Mouse (Mus musculus) spleen, postnatal 14 days (tissue): ENCODE measurements around the gene Ankef1.

Source experiments
- DNase-seq, 2 experiments: peaks; one replicate each; pipeline ENCODE4 v3.0.0; 2021 to 2022; ENCODE audit warnings: low spot score in 2 of 2

Gene Ankef1

DNA sequence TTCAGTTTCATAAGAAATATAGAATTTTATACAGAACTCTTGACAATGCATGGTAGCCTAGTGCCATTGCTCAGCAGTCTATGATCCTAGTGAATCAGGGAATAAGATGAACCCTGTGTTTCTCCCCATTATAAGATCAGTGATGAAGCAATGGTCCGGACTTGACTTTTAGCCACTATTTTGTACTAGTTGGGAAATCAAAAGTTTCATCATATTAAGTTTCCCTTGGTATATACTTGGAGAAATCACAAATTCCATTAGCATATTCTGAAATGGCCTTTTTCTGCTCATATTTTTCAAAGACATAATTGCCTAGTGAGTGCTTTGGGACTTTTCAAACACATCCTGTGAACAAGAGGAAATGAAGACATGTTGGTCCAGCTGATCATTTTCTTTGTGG is at the start of gene Ankef1:
TSS of gene Ankef1 (plus strand) at position 260 of the 400 bp plus-strand sequence.
- DNase-seq, result no peak

DNA sequence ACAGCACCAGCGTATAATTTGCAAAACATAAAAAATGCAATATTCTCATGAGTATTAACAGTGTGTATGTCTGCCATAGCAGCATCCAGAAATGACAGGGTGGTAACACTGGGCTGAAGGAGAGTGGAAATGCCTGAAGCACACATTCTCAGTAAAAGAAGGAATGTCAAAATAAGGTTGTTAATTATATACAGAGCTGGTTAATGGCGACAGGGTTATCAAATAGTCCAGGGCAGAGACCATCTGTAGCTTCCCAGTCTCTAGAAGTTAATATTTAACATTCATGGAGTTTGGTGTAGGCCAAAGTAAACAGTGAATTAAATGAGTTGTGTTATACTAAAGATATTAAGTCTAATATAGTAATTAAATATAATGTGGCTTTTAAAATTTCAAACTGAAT is 45.2 kb upstream of the Ankef1 start:
- DNase-seq, result no peak

DNA sequence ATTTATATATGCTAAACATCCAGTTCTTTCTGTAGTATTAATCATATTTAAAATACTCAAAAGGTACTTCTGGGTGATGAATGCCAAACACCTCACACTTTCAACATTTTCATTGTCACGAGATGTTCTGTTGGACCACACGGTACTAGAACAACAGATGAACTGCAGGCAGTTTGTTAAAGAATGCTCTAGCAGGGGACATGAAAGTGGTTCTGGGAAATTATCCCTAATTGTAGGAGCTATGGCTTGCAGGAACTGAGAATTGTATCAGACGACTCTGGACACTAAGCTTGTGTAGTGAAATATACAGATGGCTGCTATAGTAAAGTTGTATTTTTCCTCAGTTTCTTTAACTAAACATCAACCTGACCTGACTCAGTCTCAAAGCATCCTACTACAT is 44.8 kb upstream of the Ankef1 start:
- no peak for DNase-seq

DNA sequence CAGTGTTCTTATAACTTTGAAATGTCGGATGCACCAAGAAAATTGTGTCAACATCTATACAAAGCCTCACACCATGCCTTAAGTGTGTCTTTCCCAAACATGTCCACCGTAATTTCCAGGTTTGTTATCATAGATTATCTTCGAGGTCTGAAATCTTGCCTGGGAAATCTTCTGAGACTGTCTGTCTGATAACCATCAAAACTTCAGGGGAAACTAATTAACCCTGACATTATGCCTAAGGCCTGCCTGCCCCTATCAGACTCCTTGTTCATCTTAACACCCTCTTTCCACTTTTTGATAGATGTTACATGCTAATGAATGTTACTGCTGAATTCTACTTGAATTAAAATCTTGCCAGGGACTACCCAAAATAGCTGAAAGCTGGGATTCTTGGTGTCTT is 24.1 kb upstream of the Ankef1 start:
- no peak for DNase-seq

DNA sequence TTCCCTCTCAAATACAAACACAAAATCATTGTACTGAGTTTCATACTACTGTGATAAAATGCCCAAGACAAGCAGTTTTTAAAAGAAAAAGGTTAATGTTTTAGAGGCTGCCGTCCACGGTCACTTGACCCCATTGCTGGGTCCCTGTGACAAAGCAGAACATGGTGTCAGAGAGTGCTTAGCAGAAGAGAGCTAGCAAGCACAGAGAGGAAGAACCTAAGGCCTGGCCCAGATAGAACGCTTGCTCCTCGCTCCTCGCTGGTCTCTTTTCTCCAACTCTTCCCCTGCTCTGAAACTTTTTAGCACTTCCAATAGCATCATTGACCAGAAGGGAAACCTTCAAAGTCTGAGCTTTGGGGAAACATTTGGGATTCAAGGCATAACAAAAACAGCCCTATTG is 19.4 kb upstream of the Ankef1 start:
- DNase-seq, result no peak

DNA sequence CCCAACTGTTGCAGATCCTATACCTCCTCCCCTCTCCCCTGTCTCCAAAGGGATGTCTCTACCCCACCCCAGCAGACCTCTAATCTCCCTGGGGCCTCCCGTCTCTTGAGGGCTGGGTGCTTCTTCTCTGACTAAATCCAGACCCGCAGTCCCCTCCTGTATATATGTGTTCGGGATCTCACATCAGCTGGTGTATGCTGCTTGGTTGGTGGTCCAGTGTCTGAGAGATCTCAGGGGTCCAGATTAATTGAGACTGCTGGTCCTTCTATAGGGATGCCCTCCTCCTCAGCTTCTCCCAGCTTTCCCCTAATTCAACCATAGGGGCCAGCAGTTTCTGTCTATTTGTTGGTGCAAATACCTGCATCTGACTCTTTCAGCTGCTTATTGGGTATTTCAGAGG is 18.7 kb upstream of the Ankef1 start:
- DNase-seq, result no peak

DNA sequence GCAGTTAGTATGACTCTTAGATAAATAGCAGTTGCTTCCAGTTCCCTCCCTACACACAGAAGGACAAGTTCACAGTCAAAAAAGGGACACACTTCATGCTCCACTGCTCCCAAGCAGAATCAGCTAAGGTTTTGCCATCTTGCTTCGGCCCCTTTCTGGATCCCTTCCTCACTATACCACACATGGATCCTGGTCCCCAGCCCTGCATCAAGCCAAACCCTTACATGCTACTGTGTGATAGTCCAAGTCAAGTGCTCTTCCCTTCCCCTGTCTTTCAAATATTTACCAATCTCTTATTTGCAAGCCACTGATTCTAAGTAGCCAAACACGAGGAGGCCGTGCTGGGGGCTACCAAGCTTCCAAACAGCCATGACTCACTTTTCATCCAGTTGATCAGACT is 16.8 kb upstream of the Ankef1 start:
- DNase-seq, result no peak

DNA sequence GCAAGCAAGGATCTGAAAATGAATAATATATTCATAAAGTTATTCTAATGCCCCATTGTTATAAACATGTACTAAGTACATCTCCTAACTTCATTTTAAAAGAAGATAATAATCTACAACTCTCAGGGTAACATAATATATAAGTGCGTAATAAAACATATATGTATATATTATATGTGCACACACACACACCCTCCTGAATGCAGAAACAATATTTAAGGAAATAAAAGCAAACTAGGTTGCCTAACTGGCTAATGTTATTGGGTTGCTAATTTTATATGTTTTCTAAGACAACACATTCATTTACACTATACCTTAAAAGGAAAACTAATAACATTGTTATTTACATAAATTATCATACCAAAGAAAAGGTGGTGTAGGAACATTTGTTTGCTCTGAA is 16.3 kb upstream of the Ankef1 start:
- DNase-seq, result no peak

DNA sequence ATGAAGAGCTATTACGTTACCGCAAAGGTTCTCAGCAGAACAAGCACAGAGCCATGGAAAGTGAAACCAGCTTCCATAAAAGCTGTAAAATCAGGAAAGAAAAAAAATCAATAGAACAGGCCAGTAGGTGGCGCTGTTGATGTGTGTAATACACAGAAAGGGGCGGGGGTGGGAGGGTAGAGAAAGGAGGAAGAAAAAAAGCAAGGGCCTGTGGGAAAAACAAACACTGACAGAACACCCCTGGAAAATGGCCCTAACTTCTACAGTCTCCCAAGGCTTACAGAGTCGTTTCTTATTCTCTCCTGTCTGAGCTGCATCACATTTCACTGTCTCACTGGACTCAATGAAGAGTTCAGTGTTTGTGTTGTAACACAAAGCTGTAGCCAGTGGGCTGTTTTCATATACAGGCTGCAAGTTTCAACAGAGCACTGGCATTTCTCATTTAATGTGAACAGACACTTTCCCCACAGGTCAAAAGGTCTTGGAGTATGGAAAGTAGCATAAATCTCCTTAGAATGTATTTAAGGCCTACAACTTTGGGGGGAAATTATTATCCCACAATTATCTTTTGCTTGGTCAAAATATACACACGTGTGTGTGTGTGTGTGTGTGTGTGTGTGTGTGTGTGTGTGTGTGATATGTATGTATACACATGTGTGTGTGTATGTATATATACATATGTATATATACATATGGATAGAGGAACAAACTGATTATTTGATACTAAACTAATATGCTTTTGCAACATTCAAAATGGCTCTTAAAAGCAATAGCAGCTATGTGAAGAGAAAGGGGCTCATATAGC is 15.7 kb upstream of the Ankef1 start:
- peak in 1 of 2 experiments; percentile 2 for DNase-seq

DNA sequence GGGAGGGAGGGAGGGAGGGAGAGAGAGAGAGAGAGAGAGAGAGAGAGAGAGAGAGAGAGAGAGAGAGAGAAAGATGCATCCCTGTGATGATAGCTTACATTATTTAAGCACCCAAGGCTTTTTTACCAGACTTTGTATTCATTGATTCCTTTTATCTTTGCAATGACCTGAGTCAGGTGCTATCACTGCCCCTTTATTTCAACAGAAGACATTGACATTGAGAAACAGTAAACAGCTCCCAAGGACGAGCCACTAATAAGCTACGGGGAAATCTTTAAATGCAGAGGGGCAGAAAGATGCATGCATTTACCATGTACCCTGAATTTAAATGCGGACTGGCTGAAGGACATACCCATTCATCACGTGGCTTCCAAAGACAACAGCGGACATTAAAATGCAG is 14.7 kb upstream of the Ankef1 start:
- DNase-seq, result no peak

DNA sequence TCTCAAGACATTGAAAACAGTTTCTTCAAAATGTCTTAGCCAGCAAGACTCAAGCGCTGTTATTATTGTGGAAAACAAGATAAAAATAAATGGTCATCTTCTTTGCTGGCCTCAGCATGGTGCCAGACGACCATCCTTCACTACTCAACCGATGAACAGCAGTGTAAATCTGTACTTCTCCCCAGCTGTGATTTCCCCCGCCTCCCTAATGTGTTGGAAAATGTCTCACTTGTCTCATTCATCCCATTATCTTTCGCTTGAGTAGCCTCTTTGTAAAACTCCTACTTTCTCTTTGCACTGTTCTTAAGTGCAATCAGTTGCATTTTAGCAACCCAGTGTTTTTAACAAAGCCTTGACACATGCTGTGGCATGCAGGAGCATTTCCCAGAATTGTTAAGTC is 9.4 kb downstream of the Ankef1 start:
- DNase-seq, result no peak

DNA sequence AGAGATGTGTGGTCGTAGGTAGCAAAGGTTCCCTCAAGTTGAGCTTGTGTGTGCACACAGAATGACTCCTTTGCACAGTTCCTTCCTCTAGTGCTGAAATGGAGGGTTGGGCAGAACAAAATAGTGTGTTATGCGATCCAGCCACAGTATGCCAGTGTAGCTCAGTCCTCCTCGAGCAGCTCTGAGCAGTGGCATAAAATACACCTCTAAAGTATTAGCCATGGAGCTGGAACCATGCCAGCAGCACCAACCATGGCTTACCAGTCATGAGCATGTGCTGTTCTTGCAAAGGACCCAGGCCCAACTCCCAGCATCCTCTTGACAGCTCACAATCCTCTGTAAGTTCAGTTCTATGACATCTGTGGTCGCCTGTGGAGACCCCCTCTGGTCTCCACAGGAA is 10.0 kb downstream of the Ankef1 start:
- DNase-seq, result no peak

DNA sequence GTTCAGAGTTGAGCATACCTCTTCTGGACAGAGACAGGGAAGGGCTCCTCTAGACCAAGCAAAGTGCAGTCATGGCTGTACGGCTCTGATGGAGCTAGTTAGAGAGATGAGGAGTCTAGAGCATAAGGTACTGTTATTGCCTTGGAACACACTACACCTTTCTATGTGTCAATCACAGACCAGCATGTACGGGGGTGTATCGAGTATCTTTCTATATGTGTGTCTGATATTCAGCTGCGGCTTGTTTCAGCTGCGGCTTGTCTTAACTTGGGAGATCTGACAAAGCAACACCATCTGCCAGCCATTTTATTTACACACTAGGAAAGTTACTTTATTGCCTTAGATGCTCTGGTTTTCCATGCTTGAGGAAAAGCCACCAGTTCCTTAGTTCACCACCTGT is 11.1 kb downstream of the Ankef1 start:
- no peak for DNase-seq

DNA sequence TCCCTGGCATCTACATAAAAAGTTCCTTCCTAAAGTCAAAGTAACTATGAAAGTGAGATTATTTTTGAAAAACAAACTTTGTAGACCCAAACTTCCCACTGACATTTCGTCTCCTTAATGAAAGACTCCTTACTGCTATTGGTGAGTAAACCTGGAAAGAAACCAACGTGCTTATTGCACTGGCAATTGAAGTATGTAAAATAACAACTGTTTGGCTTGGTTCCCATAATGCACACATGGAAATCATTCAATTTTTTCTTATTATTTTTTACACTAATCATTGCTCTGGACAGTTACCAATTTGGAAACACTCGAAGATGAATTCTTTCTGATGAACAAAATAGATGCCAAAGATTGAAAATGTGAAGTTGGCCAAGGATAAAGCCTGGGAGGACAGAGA is 12.1 kb downstream of the Ankef1 start:
- DNase-seq, result no peak

DNA sequence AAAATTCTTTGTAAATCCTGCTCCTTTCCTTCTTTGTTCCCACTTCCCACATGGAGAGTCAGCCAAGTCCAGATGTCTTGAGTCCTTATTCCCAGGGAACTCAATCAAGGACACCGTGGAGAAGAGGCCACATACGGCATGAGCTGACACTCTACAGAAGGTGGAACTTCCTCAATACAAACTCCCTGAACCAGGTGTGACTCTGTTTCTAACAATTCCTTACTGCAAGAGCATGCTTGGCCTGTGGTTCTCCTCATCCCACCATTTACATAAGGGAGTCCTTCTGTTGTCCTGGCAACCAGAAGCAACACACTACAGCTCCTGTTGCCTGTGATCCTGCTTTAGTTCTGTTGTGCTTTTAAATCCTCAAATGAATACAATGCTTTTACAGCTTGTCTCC is 13.8 kb downstream of the Ankef1 start:
- no peak for DNase-seq

DNA sequence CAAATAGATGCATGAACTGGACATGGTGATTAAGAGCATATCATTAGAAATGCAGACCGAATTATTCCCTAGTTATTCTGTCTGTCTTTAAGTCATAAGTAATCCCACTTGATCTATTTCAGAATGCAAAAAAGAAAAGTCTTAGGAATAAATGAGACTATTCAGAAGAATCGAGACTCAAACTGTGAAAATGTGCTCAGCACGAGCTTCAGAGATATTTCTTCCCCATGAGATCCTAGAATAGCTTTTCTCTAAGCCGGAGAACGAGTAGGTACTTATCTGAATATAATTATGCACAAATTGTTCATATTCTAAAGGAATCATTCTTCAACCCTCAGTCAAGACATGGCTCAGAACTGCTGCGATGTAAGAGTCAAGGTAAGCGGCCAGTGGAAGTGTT is 27.2 kb downstream of the Ankef1 start:
- no peak for DNase-seq

DNA sequence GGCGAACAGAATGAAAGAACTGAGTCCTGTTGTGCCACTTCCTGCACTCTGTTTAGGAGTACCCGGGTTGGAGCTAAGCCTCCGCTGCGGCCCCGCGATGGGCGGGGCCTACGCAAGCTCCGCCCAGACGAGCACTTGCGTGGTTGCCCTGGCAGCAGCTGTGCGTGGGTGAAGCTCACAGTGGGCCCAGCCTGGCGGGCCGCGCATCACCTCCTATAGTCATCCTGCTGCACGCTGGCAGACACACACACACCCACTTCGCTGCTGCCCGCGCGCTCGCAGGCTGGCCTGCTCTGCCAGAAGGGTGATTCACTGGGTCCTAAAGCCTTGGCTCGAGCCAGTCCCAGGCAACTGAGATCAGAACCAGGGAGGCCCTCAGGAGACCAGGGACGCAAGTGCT is 30.3 kb downstream of the Ankef1 start:
- peak in 1 of 2 experiments; percentile 7 for DNase-seq

DNA sequence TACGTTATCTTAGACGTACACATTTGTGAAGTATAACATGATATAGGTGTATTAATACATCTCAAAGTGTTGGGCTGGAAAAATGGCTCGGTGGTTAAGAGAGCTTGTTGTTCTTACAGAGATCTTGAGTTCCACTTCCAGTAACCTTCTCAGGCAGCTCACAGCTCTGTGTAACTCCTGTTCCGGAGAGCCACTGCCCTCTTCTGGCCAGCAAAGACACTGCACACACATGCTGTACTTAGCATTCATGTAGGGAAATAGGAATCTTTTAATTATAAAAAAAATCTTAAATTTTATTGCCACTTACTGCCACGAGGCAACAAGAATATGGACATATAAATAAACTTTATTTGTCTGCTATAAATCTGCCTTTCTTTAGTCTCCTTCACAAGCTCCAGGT is 56.3 kb downstream of the Ankef1 start:
- no peak for DNase-seq

DNA sequence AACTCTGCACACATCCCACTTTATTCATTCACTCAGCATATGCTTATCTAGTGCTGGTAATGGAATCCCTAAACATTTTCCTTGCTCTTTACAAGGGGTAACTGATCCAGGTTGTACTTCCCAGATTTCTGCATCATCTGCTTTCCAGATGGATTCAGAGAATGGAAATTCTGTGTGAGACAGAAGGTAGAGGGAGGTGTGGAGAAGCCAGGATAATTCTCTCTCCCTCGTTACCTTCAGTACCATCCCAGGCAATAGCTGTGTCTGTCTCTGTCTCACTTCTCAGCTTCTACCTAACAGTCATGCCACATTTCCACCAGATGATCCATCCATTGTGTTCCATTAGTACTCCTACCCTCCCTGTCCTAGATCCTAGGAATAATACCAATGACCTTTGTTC is 60.6 kb downstream of the Ankef1 start:
- DNase-seq, result no peak

DNA sequence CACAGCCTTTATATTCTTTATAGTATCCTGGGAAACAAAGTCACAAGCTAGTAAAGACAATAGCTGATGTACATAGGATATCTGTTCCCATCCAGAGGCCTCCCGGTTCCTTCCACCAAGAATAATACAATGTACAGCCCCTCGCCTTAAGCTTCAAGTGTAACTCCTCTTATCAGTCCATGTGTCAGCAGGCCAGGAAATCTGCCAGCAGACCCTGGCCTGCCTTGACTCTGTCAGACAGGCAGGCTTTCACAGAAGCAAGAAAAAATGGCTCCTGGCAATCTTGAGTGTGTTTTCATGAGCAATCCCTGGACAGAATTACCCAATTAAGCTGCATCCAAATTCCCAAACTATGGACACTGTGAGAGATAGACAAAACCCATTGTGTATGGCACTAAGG is 69.1 kb downstream of the Ankef1 start:
- no peak for DNase-seq

DNA sequence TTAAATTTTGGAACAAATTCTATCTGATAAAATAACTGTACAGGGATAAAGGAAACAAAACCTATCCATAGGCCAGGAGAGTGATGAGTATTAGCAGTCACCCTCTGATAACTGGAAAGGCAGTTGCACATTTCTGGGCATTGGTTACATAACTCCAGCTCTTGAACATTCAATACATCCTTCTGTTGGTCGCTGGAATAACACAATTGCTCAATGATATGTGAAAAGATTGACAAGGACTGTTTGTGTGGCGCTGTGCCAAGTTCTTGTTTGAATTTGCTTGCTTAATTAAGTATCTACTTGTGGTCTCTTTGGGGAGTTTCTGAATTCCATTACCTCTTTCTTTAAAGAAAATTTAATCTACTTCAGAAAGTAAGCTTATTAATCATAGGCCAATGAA is 81.1 kb downstream of the Ankef1 start:
- no peak for DNase-seq

DNA sequence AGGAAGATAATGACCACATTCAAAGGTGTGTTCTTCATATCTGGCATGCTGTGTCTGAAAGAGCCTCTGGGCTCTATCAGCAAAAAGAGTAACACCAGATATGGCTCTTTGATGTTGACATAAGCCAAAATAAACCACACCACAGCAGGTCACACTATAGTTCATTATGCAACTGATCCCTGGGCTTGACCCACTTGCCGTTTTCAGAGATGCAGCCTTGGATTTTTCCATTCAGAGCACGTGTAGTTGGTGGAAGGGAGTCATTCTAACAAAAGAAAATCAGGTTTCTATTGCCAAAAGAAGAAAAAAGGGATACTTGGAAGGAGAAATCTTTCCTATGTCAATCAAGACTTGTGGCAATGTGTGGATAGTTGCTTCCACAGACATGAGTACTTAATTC is 87.1 kb downstream of the Ankef1 start:
- DNase-seq, result no peak

DNA sequence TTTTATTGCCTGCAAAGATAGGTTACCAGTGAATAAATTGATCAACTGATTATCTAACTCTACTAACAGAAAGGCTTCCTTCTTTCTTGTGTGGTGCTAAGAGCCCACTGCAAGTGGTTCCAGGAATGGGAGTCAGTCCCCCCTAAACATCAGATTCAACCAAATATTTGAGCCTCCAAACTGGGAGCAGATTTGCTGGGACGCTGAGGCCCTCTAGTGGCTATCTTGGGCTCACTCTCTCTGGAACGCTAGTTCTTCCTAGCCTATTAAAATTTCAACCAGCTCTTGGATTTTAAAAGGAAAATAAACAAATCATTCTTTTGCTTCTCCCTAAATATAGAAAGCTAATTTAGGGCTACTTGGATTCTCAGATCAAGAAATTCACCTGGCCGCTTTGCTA is 94.7 kb downstream of the Ankef1 start:
- no peak for DNase-seq

DNA sequence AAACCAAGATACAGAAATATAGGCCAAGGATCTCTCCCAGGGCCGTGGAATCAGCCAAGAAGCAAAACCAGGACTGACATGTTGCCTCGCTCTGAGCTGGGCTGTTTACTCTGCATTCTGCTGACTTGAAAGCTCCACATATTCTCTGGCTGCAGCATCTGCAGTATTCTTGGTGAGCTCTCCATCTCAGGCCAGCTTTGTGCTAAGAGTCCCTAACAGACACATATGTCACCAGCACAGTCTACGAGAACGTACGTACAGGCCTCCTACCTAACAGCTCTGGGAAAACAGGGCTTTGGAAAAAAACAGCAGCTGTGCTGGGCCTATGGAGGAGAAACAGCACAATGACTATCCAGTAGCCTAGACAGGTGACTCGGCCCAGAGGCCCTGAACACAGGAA is 97.0 kb downstream of the Ankef1 start:
- DNase-seq, result no peak
